Comparison of ENCODE assay signal across 18 mouse cellular contexts in the genomic region with DNA sequence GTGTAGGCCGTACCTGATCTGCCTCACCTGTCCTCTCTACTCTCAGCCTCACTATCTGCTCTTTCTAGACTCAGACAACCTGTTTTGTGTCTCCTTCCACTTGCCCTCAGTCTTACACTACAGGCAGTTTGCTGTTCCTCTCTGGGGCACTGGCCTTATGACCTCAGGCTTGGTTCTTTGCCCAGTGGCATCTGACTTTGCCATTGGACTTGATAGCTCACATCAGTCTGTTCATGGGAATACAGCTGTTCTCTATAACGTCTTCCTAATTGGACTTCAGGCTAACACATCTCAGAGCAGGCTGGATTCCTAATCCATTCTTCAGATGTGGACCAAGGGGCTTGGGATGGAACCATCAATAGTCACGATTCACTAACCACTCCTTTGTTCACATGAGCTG.
DNase-seq lines count a peak whose midpoint lies in the region; ATAC-seq and TF ChIP-seq lines count a peak whose summit lies in the region.
"Had no signal": no experiment of that assay in that cellular context is flagged by ENCODE, and none has a peak within 500 bp of the region (broad histone marks: within the 10 kb centered on the region; RNA-seq: fewer than 3 reads in every experiment).

No protein-coding gene starts in this region.

- no peaks in the 10 kb centered on the region for H3K27me3 ChIP-seq in hindbrain, embryonic 13.5 days
- no peaks in the 10 kb centered on the region for H3K27me3 ChIP-seq in hindbrain, embryonic 10.5 days (ENCODE audit: insufficient read depth, poor library complexity, severe bottlenecking)
- H3K27me3 ChIP-seq: embryonic facial prominence, embryonic 12.5 days; forebrain, embryonic 15.5 days had no signal

- no peak overlapping the region for H3K4me2 ChIP-seq in hindbrain, embryonic 13.5 days
- H3K4me2 ChIP-seq: embryonic facial prominence, embryonic 12.5 days; forebrain, embryonic 15.5 days had no signal

- no peak overlapping the region for H3K9ac ChIP-seq in hindbrain, embryonic 13.5 days
- H3K9ac ChIP-seq: embryonic facial prominence, embryonic 12.5 days; forebrain, embryonic 15.5 days had no signal

- no peak overlapping the region for H3K4me3 ChIP-seq in hindbrain, embryonic 13.5 days
- no peak overlapping the region for H3K4me3 ChIP-seq in hindbrain, embryonic 10.5 days
- no peak overlapping the region for H3K4me3 ChIP-seq in layer of hippocampus, adult 2 months
- H3K4me3 ChIP-seq in cortical plate, adult 2 months (ENCODE audit: insufficient read depth, low read length), result no peak overlapping the region
- H3K4me3 ChIP-seq: embryonic facial prominence, embryonic 12.5 days; forebrain, embryonic 15.5 days had no signal

- H3K36me3 ChIP-seq in hindbrain, embryonic 13.5 days, result 0 out of 2 replicates have a peak, but pooled peaks cover under 1% of the 10 kb centered on the region
- no peaks in the 10 kb centered on the region for H3K36me3 ChIP-seq in hindbrain, embryonic 10.5 days
- H3K36me3 ChIP-seq: embryonic facial prominence, embryonic 12.5 days; forebrain, embryonic 15.5 days had no signal

- peaks cover 70% of the 10 kb centered on the region for H3K4me1 ChIP-seq in hindbrain, embryonic 13.5 days (replicated peaks)
- H3K4me1 ChIP-seq in hindbrain, embryonic 10.5 days (replicated peaks), result peaks cover 28% of the 10 kb centered on the region
- peaks cover 25% of the 10 kb centered on the region for H3K4me1 ChIP-seq in cortical plate, adult 2 months (ENCODE audit: control insufficient read depth, insufficient read depth, low read length)
- H3K4me1 ChIP-seq: embryonic facial prominence, embryonic 12.5 days had no signal

- no peak for TF ChIP-seq POLR2A in cortical plate, adult 2 months (IDR thresholded peaks at IDR 0.05; ENCODE audit: extremely low read depth, insufficient read depth, low read length)

- ATAC-seq in hindbrain, embryonic 13.5 days (ENCODE audit: low FRiP score), result no peak
- ATAC-seq: activated CD4-positive, CD25-positive, alpha-beta regulatory T cell, adult 4 months; forebrain, embryonic 15.5 days; inflammation-experienced regulatory T-cells, adult 6 months; intestine, postnatal 0 days; Patski had no signal

- peak overlapping the region; percentile 37 for H3K27ac ChIP-seq in hindbrain, embryonic 13.5 days
- no peak overlapping the region for H3K27ac ChIP-seq in hindbrain, embryonic 10.5 days
- peak overlapping the region; percentile 48; the same call in 1 of the 2 replicates for H3K27ac ChIP-seq in layer of hippocampus, adult 2 months
- H3K27ac ChIP-seq in cortical plate, adult 2 months (ENCODE audit: insufficient read depth, low read length), result 0 out of 2 replicates have a peak overlapping the region, but pooled peaks have one; percentile 35
- H3K27ac ChIP-seq: embryonic facial prominence, embryonic 12.5 days; forebrain, embryonic 15.5 days had no signal

- H3K9me3 ChIP-seq in hindbrain, embryonic 13.5 days, result no peaks in the 10 kb centered on the region
- no peaks in the 10 kb centered on the region for H3K9me3 ChIP-seq in hindbrain, embryonic 10.5 days
- H3K9me3 ChIP-seq: embryonic facial prominence, embryonic 12.5 days; forebrain, embryonic 15.5 days had no signal

- no peak for TF ChIP-seq CTCF in layer of hippocampus, adult 2 months (conservative IDR thresholded peaks at IDR 0.05)
- TF ChIP-seq CTCF in cortical plate, adult 2 months (IDR thresholded peaks at IDR 0.05; ENCODE audit: extremely low read depth, insufficient read depth, low read length), result no peak

- no peak for DNase-seq in hindbrain, embryonic 10.5 days (ENCODE audit: low spot score)
- no peak for DNase-seq in layer of hippocampus, adult 2 months (ENCODE audit: low spot score in 2 of 2)
- DNase-seq in layer of hippocampus, adult 8-10 months (ENCODE audit: low spot score in 2 of 2), result no peak
- peak; percentile 30 for DNase-seq in adipocyte (ENCODE audit: low spot score)
- no peak for DNase-seq in cerebellum, postnatal 4 days (ENCODE audit: low spot score in 2 of 2)
- DNase-seq: adrenal gland, adult 2 months; adrenal gland, postnatal 25 days; gastrocnemius, postnatal 36 days; heart, postnatal 10 days; heart, postnatal 4 days had no signal

- 71% methylated on average over 3 of the region's 3 CpGs for WGBS in hindbrain, embryonic 13.5 days
- 76% methylated on average over 3 of the region's 3 CpGs for WGBS in hindbrain, embryonic 10.5 days
